Mouse (Mus musculus) cerebellum, adult 11 months (tissue): ENCODE measurements at regions not wholly inside any gene's neighbourhood (a gene's known extent, or its start where the extent isn't known, plus 50 kb on each side); places are given as distances from the start of the nearest gene placed in this dataset.

Source experiments
- DNase-seq: peaks from one replicate; pipeline ENCODE4 v3.0.0; 2022

DNA sequence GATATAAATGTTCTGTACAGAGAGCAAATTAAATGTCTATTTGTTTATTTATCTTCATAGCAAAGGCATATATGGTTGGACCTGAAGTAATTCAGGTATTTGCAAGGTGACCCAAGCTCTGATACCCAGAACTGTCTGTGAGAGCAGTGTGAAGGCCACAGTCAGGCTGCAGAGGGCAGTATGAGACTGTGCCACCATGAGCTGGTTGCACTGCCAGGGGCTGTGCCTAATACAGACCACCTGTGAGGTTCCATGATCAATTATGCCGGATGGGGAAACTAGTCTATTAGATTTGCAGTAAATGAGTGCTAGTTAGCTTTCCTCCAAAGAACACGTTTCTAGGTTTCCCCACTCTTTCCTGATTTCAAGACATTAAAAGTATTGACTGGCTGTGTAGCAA is 207.5 kb downstream of the C1d start:
- no peak for DNase-seq

- DNase-seq = no peak
These were observed 211.2 kb downstream of the C1d start for GRCm38 (mm10) chr11:17468431-17469165.

- DNase-seq = no peak
These were observed 224.1 kb downstream of the C1d start for GRCm38 (mm10) chr11:17481436-17481996.

GRCm38 (mm10) chr11:17483849-17484441 is 226.6 kb downstream of the C1d start:
- DNase-seq = no peak

- DNase-seq = no peak
These were observed 244.0 kb downstream of the C1d start for GRCm38 (mm10) chr11:17501120-17502043.

DNA sequence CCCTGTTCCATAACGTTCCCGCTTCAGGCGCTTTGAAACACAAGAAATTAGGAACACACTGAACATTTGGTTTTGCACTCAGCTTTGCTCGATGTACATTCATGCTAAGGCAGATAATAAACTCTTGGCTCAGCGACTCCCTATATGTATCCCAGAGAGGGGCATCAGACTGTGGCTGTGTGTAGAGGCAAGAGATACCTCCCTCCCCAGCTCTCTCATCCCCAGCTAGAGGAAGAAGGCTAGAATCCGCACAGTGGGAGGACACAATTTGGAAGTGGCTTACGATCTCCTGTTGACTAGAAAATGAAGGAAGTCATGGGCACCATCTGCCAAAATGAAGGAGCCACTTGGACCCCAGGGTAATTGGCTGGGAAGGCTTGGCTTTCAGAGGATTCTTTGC is 244.7 kb downstream of the C1d start:
- no peak for DNase-seq

DNA sequence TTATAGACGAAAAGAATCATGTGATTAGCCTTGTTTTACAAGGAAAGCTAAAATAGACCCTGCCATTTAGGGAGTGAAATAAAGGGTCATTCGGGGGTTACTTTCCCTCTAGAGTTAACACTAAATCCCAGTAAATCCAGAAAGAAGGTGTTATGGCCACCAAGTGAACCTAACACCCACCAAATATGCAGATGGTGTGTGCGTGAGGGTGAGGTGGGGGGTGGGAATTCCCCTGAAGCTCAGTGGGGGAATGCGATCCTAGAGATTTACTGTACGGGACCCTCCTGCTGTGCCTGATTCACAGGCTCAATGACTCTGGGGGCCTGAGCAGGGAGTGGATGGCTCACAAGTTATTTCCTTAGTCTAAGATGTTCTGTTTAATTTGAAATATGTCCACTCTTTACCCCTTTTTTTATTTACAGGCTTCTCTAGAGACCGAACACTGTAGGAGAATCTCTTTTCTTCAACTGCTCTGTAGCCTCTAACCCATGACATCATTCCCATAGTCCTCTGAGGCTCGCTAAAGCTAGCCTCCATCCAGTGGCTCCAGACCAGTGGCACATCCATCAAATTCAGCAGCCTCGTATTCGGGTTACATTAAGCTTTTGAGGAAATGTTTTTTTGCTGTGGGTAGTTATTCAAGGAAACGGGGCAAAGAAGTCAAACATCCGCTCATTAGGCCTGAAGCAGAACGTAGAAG is 265.0 kb downstream of the C1d start:
- DNase-seq = no peak

GRCm38 (mm10) chr11:17523329-17523728 is 265.9 kb downstream of the C1d start:
- DNase-seq = no peak

- DNase-seq = no peak
These were observed 267.8 kb downstream of the C1d start for GRCm38 (mm10) chr11:17524985-17525775.

DNA sequence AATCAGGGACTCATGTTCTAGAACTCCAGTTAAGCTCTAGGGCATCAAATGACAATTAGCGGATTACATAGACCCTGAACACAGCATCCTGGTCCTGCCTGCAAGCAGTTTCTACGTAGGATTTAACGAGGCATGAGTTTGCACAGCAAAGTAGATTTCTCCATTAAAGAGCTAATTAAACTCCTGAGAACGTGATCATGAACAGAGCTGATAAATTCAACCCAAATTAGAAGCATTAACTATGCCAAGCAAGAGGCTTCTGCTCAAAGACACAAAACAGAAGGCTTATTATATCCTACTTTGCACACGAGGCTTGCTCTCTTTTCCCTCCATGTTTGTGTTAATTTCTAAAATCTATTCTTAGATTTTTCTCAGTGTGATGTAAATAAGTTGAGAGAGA is 269.1 kb downstream of the C1d start:
- no peak for DNase-seq

DNA sequence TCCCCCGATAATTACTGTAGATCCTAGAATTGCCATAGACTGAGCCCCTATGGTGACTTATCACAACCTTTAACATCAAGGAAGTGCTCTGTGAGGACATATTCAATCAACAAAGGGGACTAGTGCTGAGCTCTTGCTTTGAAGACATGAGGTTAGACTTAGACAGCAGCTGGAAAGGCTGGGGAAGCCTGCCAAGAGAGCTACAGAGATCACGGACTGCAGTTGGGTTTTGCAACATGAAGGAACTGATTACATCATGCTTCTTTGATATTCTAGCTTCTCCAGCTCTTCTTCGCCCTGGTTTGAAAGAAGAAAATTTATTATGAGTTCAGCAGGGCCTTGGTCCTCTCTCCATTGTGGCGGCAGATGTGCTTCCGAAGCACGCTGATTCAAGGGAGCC is 271.2 kb downstream of the C1d start:
- DNase-seq = no peak

DNA sequence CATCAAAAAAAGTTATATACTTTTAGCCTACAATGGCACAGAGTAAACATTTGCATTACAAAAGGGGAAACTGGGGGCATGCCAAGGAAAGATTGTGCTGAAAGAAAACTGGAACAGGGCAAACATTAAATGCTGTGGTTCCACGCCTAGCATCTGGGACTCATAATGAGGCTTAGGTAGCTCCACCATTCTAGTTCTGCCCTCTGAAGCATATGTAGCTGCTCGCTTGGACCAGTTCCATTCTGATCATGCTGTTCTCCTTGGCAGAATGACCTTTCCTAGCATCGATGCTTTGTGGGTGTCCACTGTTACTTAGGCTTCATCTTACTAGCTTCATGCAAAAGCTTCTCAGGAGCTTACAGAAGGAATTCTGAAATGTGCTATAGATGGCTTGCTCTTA is 276.3 kb downstream of the C1d start:
- DNase-seq = no peak

DNA sequence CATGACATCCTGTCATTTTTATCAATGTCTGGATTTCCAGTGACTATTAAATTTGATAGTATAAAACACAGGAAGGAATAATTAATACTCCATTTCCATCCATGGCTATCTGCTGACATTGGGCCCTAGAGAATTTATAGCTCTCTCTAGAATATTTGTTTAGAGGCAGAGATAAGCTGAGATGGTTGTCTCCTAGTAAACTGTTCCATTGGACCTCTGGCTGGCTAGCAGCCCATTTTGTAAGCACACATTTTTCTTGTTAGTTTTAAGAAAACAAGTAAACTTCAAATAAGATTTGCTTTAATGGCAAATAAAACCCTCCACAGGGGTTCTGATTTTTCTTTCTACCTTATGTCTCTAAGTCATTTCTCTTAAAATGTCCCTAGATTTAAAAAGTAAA is 288.9 kb downstream of the C1d start:
- no peak for DNase-seq

DNA sequence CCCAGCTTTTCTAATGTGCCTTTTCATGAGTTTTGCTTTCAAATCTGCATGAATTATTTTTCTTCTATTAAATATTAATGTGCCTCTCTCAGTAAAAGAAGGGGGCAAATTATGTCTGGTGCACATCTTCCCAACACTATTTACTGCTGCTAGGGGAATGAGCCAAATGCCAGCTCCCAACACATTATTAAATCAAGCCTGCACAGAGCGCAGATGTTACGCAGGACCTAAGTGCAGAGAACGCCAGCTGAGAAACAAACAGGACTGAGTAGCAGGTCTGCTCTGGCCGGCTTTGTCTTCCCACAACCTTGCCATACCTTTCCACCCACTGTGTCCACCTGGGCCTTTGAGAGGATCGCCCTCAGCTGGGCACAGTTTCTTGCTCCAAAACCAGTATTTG is 291.8 kb downstream of the C1d start:
- DNase-seq = no peak

GRCm38 (mm10) chr11:17555276-17555675 is 297.9 kb downstream of the C1d start:
- DNase-seq = no peak

DNA sequence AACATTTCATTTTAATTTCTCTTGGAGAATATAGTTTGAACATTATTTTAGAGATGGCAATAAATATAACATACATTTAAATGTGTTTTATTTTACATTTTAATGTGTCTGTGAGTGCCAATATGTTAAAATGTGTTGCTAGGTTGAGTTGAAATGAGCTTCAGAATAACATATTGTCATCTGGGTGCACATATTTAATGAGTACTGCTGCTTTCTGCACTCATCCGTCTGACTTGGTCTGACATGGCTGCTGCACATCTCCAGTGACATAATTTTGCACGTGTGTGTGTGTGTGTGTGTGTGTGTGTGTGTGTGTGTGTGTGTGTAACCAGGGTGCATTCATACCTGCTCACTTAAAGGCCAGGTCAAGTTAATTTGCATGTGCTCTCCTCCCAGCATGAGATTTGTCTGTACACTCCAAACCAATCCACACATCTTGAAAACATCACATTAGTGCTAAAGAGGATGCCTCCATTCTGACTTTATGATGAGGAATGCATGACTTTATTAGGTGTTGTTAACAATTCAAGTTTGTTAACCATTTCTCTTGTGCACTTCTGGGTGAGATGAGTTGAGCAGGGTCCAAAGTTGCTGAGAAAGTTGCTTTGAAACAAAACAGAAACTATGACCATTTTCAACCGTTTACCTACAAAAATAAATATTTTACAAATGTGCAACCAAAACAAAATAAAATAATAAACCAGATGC is 334.6 kb downstream of the C1d start:
- DNase-seq = no peak

DNA sequence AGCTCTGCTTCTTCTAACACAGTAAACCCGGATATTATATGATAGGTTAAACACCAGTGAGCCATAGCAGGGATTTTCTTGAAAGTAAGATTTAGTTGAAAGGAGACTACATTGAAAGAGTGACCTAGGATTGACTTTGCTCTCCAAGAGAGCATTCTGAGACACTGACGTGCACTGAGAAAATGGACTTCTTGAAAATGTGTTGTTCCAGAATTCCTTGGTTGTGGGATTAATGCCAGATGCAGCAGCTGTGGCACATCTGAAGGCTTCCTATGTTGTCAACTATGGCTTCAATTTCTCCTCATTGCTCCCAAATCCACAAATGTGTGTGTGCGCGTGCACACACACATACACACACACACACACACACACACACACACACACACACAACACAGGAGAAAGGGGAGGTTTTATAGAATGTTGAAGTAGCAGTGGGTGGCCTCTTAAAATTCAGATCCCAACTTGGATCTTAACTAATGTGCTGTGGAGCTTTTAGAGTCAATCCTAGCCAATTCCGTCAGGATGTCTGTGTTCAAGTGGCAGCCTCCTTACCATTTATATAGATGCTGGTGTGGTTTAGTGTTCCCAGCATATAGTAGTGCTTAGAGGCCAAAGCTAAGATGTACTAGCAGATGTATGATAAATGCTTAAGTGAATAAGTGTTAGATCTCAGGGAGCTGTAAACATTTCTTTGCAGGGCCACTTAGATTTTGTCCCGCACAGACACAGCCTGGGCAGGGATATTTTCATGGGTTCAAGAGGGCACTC is 346.5 kb downstream of the C1d start:
- no peak for DNase-seq

DNA sequence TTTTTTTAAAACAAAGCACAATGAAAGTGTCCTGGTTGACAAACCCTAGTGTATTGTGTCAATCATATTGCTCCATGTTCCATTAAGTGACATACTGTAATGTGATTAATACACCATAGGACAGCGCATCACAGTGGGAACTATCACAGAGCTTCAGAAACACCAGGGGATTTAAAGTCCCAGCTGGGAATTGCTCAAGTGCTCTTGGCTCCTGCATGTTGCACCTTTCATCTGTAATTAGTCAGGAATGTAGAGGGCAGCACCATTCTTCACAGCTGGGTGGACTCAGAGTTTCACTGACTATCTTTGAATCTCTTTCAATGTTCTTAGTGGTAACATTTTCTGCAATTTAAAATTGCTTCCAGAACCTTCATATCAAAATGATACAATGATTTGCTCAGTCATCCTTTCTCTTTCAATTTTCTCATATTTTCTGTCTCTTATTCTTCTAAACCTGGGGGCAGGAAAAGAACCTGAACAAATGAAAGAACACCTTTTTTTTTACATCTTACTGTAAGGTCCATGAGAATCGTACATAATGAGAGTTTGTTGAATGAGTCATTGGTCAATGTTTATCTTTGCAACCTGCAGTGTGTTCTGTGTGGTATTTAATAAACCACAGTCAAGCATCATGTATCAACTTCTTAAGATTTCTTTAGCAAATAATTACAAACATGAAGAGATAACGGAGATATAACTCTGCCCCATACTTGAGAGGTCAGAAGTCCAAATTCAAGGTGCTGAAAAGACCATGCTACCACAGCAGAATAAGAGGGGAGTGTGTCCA is 333.0 kb downstream of the Etaa1 start:
- no peak for DNase-seq

- DNase-seq = no peak
These were observed 324.0 kb downstream of the Etaa1 start for GRCm38 (mm10) chr11:17629541-17630171.
